Mouse (Mus musculus): ENCODE measurements around the gene Dgkh.

Gene Dgkh

GRCm38 (mm10) chr14:78722031-78722430 is 10.5 kb downstream of the Dgkh start:
- DNase-seq (ENCODE audit: low spot score): no peak

GRCm38 (mm10) chr14:78716035-78716434 is 16.5 kb downstream of the Dgkh start:
- no peak for DNase-seq (ENCODE audit: low spot score)

DNA sequence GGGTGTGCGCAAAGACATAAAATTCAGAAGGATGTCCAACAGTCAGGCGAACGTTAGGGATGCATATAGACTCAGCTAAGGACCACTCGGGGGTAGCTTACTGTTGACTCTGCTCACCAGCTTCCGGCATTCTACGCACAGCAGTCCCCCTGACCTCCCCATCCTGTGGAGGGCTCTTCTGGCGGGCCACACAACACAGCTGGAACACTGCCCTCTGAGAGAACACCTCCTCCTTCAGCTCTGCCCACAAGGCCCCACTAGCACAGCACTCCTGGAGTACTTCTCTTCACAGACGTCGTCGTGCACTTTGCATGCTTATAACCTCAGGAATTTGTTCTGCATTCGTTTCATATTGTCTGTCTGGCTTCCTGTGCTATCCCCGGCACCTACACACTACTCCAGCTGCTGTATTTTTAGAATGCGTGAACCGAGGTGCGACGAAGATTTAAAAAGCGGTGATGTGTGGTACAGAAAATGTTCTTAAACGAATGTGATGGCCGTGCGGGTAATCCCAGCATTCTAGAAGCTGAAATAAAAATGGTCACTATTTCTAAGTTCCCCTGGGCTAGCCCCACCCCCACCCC is 19.9 kb downstream of the Dgkh start:
- DNase-seq (ENCODE audit: low spot score): no peak

DNA sequence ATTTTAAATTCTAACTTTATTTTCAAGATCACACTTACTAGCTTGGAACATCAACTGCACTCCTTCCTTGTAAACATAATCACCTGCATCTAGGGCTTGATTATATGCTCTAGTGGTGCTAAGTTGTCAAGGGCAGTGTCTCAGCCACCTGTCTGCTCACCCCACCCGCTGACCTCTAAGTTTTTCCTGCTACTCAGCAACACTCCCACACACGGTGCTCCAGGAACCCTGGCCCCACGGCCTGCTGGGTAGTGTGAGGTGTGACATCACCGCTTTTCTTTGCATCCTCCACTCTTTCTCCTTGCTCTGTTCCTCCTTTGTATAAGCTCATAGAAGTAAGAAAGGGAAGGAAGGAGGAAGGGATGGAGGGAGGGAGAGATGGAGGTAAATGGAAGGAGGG is 21.9 kb downstream of the Dgkh start:
- DNase-seq (ENCODE audit: low spot score): no peak

DNA sequence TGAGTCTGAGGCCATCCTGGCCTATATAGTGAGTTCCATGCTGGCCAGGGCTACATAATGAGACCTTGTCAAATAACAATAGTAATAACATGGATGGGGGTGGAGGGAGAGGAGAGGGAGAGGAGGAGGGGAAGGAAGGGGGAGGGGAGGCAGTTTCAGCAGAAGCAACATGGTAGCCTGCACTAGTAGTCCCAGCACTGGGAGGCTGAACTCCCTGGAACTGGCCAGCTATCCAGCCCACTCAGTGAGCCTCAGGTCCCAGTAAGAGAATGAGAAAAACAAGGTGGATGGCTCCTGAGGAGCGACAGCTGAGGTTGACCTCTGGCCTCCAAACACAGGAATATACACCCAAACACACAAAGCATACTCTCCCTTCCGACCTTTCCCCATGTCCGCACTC is 27.0 kb downstream of the Dgkh start:
- DNase-seq (ENCODE audit: low spot score): no peak

DNA sequence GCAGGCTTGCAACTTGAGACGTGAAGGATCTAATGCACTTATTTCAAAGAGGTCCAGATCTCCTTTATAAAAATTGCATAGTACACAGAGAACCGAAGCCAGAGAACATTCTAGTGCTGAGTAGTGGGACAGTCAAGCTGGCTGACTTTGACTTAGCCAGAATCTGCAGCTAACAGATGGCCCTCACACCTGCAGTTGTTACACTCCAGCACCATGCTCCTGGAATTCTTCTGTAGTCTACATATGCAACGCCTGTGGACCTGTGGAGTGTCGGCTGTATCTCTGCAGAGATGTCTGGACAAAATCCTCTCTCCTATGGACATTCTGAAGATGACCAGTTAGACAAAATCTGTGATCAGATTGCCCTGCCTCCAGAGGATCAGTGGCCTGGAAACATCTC is 28.6 kb downstream of the Dgkh start:
- peak; percentile 43 for DNase-seq (ENCODE audit: low spot score)

DNA sequence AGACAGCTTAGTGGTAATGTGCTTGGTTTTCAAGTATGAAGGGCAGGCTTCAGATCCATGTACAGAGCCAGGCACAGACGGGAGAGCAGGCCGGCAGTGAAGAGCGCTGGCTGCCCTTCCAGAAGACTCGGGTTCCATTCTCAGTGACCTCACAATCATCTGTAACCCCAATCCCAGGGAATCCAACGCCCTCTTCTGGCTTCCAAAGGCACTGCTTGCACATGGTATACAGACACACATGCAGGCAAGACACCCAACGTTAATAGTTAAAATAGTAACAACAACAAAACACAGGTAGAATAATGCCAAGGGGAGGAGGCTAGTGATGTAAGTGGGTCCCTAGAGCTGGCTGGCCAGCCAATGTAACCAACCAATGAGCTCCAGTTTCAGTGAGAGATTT is 29.2 kb downstream of the Dgkh start:
- no peak for DNase-seq (ENCODE audit: low spot score)

GRCm38 (mm10) chr14:78702048-78702447 is 30.5 kb downstream of the Dgkh start:
- DNase-seq (ENCODE audit: low spot score): no peak

DNA sequence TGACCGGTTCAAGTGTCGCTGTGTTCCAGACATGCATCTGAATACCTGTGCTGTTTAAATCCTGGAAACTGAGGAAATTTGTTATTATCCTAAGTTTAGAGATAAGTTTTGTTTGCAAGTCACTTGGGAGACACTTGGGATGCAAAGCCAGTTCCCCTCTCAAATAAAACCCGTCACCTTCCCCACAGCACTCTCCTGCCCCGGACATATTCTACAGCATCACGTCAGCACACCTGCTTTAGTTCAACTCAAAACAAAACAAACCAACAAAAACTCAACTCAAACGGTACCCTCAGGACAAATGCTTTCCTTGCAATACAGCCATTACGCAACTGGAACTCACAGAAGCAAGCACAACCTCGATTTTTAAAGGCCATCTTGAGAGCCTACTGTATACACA is 31.1 kb downstream of the Dgkh start:
- no peak for DNase-seq (ENCODE audit: low spot score)

- no peak for DNase-seq (ENCODE audit: low spot score)
Measured at GRCm38 (mm10) chr14:78701087-78701486, 31.5 kb downstream of the Dgkh start.

- no peak for DNase-seq (ENCODE audit: low spot score)
Measured at GRCm38 (mm10) chr14:78699634-78700033, 32.9 kb downstream of the Dgkh start.

DNA sequence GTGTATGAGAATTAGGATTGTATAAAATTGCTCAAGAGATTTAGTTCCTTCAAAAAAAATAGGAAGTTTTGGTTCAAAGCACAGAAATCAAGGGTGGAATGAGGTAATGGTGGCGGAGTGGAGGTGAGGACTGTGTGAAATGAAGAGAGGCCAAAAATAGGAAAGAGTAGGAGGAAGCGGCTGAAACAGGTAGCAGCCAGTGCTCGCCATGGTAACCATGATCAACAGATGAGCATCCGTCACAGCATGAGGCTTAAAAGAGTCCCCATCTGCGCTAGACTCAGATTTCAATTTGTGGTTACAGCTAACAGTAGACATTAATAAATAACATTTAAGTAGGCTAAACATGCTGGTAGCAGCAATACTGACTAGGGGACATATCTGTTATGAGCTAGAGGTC is 33.4 kb downstream of the Dgkh start:
- peak; percentile 58 for DNase-seq (ENCODE audit: low spot score)

GRCm38 (mm10) chr14:78694121-78694520 is 38.5 kb downstream of the Dgkh start:
- no peak for DNase-seq (ENCODE audit: low spot score)

DNA sequence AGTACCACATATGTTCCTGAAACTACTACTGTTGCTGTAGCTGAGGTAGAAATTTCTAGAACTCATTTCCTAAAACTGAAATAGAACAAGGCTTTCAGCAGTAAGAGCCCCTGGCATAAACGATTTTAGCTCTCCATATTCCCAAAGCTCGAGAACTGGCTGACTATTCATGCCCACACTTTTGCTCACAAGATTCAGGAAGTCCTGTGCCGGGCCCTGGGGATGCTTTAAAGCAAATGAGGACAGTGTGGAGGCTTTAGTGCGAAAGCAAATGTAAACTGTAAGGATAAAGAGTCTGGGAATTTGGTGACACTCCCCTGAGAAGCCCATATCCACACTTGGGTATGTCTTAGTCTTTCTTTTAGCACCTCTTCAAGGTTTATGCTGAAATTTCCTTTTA is 40.0 kb downstream of the Dgkh start:
- DNase-seq (ENCODE audit: low spot score): no peak

DNA sequence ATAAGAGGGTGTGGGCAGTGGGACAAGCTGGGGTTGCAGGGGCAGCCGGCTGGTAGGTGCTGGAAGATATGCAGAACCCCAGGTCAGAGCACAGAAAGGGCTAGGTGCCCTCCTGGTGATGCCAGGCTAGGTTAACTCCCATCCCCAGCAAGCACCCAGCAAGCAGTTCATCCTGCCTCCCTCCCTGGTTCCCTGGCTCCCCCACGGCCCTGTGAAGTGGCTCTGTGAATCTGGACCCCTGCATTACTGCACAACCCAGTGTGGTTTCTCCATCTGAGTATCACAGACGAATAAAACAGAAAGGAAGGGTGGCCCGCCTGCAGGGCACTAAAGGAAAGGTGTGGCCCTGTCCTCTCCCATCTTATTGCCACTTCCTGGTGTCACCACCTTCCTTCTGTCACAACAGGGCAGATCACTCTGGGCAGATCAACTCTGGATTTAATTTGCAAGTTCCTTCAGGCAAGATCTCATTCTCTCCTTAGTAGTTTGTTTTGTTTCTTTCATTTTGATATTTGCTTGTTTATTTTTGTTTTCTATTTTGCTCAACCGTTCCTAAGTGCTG is 40.6 kb downstream of the Dgkh start:
- DNase-seq (ENCODE audit: low spot score): no peak

- DNase-seq (ENCODE audit: low spot score): no peak
Measured at GRCm38 (mm10) chr14:78690883-78691282, 41.7 kb downstream of the Dgkh start.

GRCm38 (mm10) chr14:78690387-78690786 is 42.2 kb downstream of the Dgkh start:
- no peak for DNase-seq (ENCODE audit: low spot score)

GRCm38 (mm10) chr14:78689950-78690349 is 42.6 kb downstream of the Dgkh start:
- DNase-seq (ENCODE audit: low spot score): no peak

- DNase-seq (ENCODE audit: low spot score): no peak
Measured at GRCm38 (mm10) chr14:78687716-78688115, 44.9 kb downstream of the Dgkh start.

GRCm38 (mm10) chr14:78686701-78687100 is 45.9 kb downstream of the Dgkh start:
- DNase-seq (ENCODE audit: low spot score): no peak

DNA sequence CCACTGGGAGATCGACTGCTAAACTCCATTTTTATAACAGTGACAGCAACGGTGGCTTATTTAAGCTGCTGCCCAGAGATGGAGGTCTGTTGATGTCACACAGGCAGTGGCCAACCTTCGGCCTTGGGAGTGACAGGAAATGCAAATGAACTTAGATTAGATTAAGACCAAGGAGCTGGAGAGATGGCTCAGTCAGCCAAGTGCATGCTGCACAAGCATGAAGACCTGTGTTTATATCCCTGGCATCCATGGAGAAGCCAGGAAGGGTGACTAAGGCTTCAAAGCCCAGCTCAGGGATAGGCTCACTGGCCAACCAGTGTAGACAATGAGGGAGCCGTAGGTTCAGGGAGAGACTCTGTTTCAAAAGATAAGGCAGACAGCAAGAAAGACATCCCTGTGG is 48.4 kb downstream of the Dgkh start:
- no peak for DNase-seq (ENCODE audit: low spot score)

- no peak for DNase-seq (ENCODE audit: low spot score)
Measured at GRCm38 (mm10) chr14:78678981-78679380, 53.6 kb downstream of the Dgkh start.

DNA sequence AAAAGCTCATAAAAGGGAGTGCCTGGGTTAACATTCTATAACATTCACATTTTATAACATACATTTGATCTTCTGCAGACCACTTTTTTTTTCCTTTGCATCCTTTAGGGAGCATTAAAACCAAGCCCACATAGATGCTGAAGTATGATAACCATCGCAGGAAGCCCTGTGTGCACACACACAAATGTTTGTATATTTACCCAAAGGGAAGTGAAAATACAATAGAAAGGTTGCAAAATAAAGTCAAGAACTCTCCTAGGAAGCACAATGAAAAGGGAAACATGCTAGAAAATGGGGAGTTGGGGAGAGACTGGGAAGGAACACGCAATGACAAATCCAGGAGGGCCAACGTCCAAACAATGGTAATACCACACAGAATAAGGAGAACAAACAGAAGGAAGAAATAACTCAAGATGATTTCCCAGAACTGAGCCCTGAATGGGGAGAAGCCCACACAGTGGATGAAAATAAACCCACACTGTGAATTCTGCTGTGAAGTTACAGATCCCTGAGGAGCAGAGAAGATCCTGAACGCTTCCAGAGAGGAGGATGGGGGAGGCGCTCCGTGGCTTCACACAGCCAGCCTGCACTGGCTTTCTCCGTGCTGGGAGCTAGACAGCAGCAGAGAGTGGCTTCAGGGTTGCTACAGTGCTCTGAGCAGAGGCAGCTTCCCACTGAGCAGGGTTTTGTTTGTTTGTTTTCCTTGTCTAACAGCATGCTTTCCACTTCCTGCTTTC is 54.6 kb downstream of the Dgkh start:
- no peak for DNase-seq (ENCODE audit: low spot score)

DNA sequence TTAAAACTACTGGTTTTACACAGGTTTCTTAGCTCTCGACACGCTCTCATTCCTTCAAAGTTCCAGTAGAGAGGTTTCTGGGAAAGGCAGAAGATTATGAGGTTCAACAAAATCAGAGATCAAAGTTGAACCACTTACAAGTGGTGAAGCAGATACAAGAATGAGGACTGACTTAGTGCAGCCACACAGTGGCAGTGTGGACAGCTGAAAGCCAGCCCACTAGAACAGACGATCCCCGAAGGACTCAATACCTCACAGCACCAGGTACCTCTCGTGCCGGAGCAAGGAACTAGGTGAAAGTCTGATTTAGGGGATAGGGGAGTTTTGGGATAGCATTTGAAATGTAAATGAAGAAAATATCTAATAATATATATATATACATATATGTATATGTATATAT is 56.1 kb downstream of the Dgkh start:
- no peak for DNase-seq (ENCODE audit: low spot score)

Measured in layer of hippocampus, adult 11-12 months (tissue).